Mouse (Mus musculus) heart, adult 11 months (tissue): ENCODE measurements around the gene Bcor.

ENCODE experiments used
- DNase-seq: peaks from one replicate; pipeline ENCODE4 v3.0.0; 2022

Gene Bcor

DNA sequence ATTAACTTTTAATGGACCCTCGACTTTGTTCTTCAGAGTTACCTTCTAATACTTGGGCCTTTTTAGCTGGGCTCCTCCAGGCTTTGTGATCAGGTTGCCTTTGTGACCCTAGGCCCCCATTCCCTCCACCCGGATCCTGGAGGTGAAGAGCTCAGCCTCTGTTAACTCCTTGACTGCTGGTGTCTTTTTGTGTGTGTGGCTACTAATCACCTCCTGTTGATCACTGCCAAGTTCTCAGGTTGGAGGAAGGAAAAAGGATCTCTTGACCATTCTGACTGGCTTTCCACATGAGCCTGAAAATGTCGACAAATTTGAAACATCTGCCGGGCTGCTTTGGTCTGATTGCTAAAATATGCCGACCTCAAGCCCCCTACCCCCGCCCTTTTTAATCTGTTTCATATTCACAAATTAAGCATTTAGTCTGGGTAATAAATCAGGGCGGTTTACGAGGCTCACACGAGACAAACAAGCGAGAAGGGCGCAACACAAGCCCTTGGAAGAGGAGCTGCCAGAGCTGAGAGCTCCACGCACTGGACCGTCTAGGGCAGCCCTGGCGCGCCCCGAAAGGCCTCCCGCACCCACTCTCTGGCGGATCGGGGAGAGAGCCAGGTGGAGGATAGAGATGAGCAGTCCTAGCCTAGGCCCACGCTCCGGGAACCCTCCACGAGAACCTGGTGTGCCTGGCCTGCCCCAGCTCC lies 33.6 kb downstream of the Bcor start:
- DNase-seq: no peak

DNA sequence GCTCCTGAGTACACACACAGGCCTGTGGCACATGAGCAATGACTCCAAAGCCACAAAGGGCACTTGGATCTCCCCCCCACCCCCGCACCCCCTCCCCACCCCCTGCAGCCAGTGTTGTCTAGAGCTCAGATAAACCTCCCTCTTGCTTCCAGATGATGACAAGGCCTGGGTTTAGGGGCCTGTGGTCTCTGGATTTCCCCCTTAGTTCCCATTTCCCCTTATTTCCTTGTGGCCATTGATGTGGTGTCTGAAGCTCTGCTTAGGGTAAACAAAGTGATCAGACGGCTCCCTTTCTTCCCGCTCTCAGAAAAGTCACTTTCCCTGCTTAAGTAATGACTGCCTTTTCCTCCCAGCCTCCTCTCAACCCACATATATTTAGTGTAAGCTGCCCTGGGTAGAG lies 35.6 kb downstream of the Bcor start:
- peak; percentile 84 for DNase-seq

- DNase-seq: peak; percentile 94
These were observed 36.5 kb downstream of the Bcor start for GRCm38 (mm10) chrX:12123687-12124087.

GRCm38 (mm10) chrX:12122594-12123331 lies 37.4 kb downstream of the Bcor start:
- peak; percentile 95 for DNase-seq

- DNase-seq: no peak
These were observed 40.7 kb downstream of the Bcor start for GRCm38 (mm10) chrX:12119476-12119875.

- DNase-seq: peak; percentile 94
These were observed 44.0 kb downstream of the Bcor start for GRCm38 (mm10) chrX:12116128-12116527.

GRCm38 (mm10) chrX:12112166-12112565 lies 48.0 kb downstream of the Bcor start:
- peak; percentile 85 for DNase-seq

GRCm38 (mm10) chrX:12110518-12110917 lies 49.6 kb downstream of the Bcor start:
- peak; percentile 61 for DNase-seq

- DNase-seq: peak; percentile 90
These were observed 54.8 kb downstream of the Bcor start for GRCm38 (mm10) chrX:12105358-12105757.

DNA sequence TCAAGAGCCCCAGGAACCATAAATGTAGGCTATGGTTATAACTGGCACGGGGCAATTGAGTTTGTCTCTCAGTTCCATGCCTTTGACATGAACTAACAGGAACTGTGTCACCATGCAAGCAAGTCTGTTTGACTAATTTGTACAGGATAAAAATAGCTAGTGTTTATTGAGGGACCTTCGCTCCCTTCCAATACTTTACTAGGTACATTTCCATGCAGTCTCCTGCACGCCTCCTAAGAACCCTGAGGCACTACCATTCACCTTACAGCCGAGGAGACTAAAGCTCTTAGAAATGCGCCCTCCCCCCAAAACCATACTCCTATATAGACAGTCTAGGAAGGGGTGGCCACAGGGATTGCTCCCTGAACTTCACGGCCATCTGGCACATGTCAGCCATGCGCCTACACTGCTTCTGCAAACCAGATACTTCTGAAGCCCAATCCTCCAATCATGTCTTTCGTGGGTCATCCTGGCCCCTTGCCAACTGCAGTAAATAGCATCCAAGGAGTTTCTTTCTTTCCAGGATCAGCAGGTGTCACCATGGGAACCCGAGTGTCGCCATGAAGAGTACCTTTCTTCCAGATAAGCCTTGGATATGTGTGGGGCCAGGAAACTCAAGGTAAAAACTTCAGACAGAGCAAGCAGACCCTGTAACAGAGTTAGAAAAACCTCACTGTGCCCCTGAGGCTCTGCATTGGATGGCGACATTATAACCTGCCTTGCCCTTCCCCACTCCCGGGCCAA lies 63.2 kb downstream of the Bcor start:
- peak; percentile 79 for DNase-seq

DNA sequence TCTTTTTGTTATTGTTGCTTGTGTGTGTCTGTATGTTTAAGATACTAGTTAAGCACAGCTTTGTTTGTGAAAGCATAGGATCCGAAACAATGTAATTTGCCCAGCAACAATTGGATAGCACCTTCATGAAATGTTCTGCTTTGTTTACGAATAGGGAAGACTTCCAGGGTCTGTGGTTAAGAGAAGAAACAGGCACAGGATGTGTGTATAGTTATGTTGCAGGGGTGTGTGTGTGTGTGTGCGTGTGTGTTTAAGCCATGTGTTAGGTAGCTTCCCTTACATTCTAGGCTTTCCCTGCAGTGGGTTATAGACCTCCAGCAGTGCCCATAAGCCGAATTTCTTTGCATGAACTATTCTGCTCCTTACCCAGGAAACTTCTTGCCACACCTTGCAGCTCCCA lies 66.8 kb downstream of the Bcor start:
- no peak for DNase-seq

- DNase-seq: peak; percentile 96
These were observed 68.6 kb downstream of the Bcor start for GRCm38 (mm10) chrX:12091431-12092061.

- DNase-seq: peak; percentile 98
These were observed 69.2 kb downstream of the Bcor start for GRCm38 (mm10) chrX:12090871-12091404.

- peak; percentile 92 for DNase-seq
These were observed 69.8 kb downstream of the Bcor start for GRCm38 (mm10) chrX:12090151-12090870.

DNA sequence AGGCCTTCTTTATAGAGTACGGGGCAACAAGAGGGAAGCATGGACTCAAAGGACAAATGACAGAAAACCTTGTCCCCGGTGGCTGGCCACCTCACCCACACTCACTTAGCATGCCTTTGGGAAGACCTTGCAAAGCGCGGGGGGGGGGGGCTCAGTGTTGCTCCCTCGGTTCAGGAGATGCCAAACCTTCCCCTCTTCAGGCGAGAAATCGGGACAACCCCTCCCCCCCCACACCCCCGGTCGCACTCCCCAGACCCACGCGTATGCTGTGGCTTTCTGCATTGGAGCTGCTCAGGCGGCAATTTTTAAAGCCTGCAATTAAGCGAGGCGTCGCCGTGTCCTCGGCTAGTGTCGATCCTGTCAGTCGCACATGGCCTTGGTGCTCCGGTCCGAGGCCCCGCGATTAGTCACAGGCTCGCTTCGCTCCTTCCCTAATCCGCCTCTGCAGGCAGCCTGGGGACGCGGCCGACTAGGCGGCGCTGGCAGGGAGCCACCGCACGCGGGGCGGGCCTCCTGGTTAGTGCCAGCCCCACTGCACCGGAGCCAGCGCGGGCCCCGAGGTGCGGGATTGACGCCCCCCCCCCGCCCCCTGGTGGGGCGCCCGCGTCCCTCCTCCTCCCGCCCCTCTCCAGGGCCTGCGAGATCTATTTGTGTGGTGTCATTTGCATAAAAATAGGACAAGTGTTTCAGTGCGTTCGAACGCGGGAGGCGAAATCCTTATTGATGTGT lies 70.6 kb downstream of the Bcor start:
- DNase-seq: peak; percentile 96

GRCm38 (mm10) chrX:12089027-12089340 lies 71.2 kb downstream of the Bcor start:
- DNase-seq: no peak

GRCm38 (mm10) chrX:12088301-12089026 lies 71.7 kb downstream of the Bcor start:
- DNase-seq: peak; percentile 99

- peak; percentile 98 for DNase-seq
These were observed 72.4 kb downstream of the Bcor start for GRCm38 (mm10) chrX:12087511-12088300.

GRCm38 (mm10) chrX:12086674-12087510 lies 73.3 kb downstream of the Bcor start:
- DNase-seq: peak; percentile 95
